Mouse (Mus musculus) ES-E14 (cell line): ENCODE data around the gene Yjefn3. TPM values are rescaled to one million over a fixed set of nuclear protein-coding genes. Genes with fewer than 3 reads are reported as not detected.

Experiments used
- DNase-seq: peaks from one replicate; pipeline ENCODE4 v3.0.0-alpha.2; 2013; ENCODE audit warnings: low read depth, low spot score
- H3K27ac ChIP-seq: 2 replicates; pipeline ENCODE4 v1.5.1; 2012; ENCODE audit warnings: low read depth, mild to moderate bottlenecking, low read length, moderate library complexity, mixed read lengths; ENCODE audit not compliant: poor library complexity, insufficient read depth, severe bottlenecking
- H3K36me3 ChIP-seq: 2 replicates; pipeline ENCODE4 v1.6.1; 2012; ENCODE audit warnings: mild to moderate bottlenecking, low read length, moderate library complexity, mixed read lengths; ENCODE audit not compliant: control insufficient read depth, poor library complexity, insufficient read depth, severe bottlenecking
- H3K4me1 ChIP-seq, 2 experiments: fragments of 150-350 bp in 1 of 2; sonication (generic) in 1 of 2; 2 replicates each; pipeline ENCODE4 v1.6.1; 2012; ENCODE audit warnings: low read length in 2 of 2, mild to moderate bottlenecking in 1 of 2, mixed read lengths in 1 of 2; ENCODE audit not compliant: control insufficient read depth in 2 of 2, insufficient read depth in 2 of 2, poor library complexity in 1 of 2
- H3K4me3 ChIP-seq, 2 experiments: fragments of 150-350 bp in 1 of 2; sonication (generic) in 1 of 2; 2 replicates each; pipeline ENCODE4 v1.5.1; 2012; ENCODE audit warnings: low read length in 2 of 2, low read depth in 1 of 2, mild to moderate bottlenecking in 1 of 2, mixed read lengths in 1 of 2; ENCODE audit not compliant: insufficient read depth in 1 of 2, poor library complexity in 1 of 2, severe bottlenecking in 1 of 2
- H3K9ac ChIP-seq: 2 replicates; pipeline ENCODE4 v1.6.1; 2012; ENCODE audit warnings: low read depth, mild to moderate bottlenecking, low read length, mixed read lengths; ENCODE audit not compliant: poor library complexity, insufficient read depth, severe bottlenecking
- H3K9me3 ChIP-seq: fragments of 150-350 bp; sonication (generic); 2 replicates; pipeline ENCODE4 v1.6.1; 2012; ENCODE audit warnings: low read depth, mild to moderate bottlenecking, low read length; ENCODE audit not compliant: control insufficient read depth, insufficient read depth
- CHD2 ChIP-seq: IDR thresholded peaks from 2 replicates; pipeline ENCODE4 v1.6.1; 2014; ENCODE audit warnings: mild to moderate bottlenecking, low read depth, low read length, inconsistent platforms
- HCFC1 ChIP-seq: IDR thresholded peaks from 2 replicates; pipeline ENCODE4 v1.6.1; 2012; ENCODE audit warnings: low read length, inconsistent platforms, borderline replicate concordance; ENCODE audit not compliant: insufficient read depth
- MAFK ChIP-seq: IDR thresholded peaks from 2 replicates; pipeline ENCODE4 v1.6.1; 2014; ENCODE audit warnings: mild to moderate bottlenecking, low read depth, low read length, inconsistent platforms; ENCODE audit not compliant: insufficient read depth
- ZC3H11A ChIP-seq: IDR thresholded peaks from 2 replicates; pipeline ENCODE4 v1.6.1; 2012; ENCODE audit warnings: low read depth, mild to moderate bottlenecking, inconsistent platforms, low read length, borderline replicate concordance
- ZNF384 ChIP-seq: IDR thresholded peaks from 2 replicates; pipeline ENCODE4 v1.6.1; 2012; ENCODE audit warnings: low read depth, low read length, inconsistent platforms
- in situ Hi-C, 2 experiments: fragments of 600-800 bp; cut with MboI; formaldehyde crosslinking; loops; one replicate each; pipeline ENCODE4 v1.15.1; 2025; ENCODE audit warnings: low sequenced_read_pairs in 2 of 2, inconsistent platforms in 1 of 2; ENCODE audit not compliant: unreplicated experiment in 2 of 2
- total RNA-seq: library from RNA; depleted of rRNA; stranded (reverse); fragments of 300-350 nt; gene quantifications from 2 replicates; pipeline ENCODE4 v1.2.3, GENCODE M21; 2012

Yjefn3 gene
- total RNA-seq, 1 experiment, result 7.0 TPM

DNA sequence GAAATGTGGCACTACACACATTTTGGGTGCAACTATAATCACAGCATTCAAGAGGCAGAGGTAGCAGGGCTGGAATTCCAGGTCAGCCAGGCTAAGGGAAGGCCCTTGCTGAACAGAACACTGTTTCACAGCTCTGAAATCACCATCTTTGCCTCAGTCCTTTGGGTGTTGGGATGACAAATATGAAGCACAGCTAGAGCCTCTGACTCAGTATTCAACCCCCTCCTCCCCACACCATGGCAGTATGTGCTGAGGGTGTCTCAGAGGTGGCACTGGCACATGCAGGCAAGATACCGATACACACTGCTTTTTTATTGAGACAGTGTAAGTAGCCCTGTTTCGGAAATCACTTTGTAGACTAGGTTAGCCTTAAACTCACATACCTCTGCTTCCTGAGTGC is 3.7 kb upstream of the Yjefn3 start:
- H3K36me3 ChIP-seq, result peaks cover 32% of the 10 kb centered on the region
- no peak overlapping the region for H3K27ac ChIP-seq
- H3K4me1 ChIP-seq, result peaks cover 0 to 14% of the 10 kb centered on the region in 2 experiments; a peak in 2 of 4 replicates
- DNase-seq, result no peak
- TF ChIP-seq ZC3H11A (no peak), CHD2 (no peak), HCFC1 (no peak), ZNF384 (no peak), MAFK (no peak)
- H3K4me3 ChIP-seq, result no peak overlapping the region
- H3K9ac ChIP-seq, result no peak overlapping the region
- no peaks in the 10 kb centered on the region for H3K9me3 ChIP-seq
- in situ Hi-C loops, result no loop called here

DNA sequence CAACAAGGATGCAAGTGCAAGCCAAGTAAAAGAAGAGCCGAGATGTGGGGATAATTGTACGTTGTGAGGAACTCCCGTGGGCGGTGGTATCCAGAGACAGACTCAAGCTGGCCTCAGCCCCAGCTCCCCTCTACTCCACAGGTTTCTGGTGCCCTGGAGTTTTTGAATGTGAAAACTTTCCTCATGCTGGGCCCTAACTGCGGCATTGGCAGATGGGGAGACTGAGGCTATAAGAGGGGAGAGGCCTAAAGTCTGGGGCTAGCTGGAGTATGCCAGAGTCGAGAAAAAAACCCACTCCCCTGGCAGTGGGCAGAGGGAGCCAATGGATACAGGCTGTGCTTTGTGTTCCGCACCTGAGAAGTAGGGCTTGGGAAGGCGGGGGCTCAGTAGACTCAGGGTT is 1.6 kb upstream of the Yjefn3 start:
- H3K9ac ChIP-seq, result peak overlapping the region; percentile 76; the same call in 1 of the 2 replicates
- H3K4me1 ChIP-seq, result peaks cover 0 to 15% of the 10 kb centered on the region in 2 experiments; a peak in 2 of 4 replicates
- H3K9me3 ChIP-seq, result no peaks in the 10 kb centered on the region
- H3K36me3 ChIP-seq, result peaks cover 12% of the 10 kb centered on the region
- no peak overlapping the region for H3K4me3 ChIP-seq
- in situ Hi-C loops, result no loop called here
- DNase-seq, result no peak
- no peak overlapping the region for H3K27ac ChIP-seq
- no peak for TF ChIP-seq ZC3H11A
- no peak for TF ChIP-seq HCFC1
- no peak for TF ChIP-seq ZNF384
- TF ChIP-seq MAFK, result no peak

- peak; percentile 100 for DNase-seq
- Histone ChIP-seq H3K36me3 (peaks cover 4% of the 10 kb centered on the region), H3K4me3 (peak overlapping the region; percentile 65 to 67), H3K9ac (peak overlapping the region; percentile 92), H3K9me3 (no peaks in the 10 kb centered on the region), H3K4me1 (peaks cover 0 to 15% of the 10 kb centered on the region in 2 experiments; a peak in 2 of 4 replicates), H3K27ac (peak overlapping the region; percentile 64)
- in situ Hi-C loops, result no loop called here
- TF ChIP-seq ZNF384 (no peak), HCFC1 (no peak), ZC3H11A (no peak), MAFK (no peak), CHD2 (no peak)
Measured at GRCm38 (mm10) chr8:69903063-69903542, 591 bp upstream of the Yjefn3 start.

DNA sequence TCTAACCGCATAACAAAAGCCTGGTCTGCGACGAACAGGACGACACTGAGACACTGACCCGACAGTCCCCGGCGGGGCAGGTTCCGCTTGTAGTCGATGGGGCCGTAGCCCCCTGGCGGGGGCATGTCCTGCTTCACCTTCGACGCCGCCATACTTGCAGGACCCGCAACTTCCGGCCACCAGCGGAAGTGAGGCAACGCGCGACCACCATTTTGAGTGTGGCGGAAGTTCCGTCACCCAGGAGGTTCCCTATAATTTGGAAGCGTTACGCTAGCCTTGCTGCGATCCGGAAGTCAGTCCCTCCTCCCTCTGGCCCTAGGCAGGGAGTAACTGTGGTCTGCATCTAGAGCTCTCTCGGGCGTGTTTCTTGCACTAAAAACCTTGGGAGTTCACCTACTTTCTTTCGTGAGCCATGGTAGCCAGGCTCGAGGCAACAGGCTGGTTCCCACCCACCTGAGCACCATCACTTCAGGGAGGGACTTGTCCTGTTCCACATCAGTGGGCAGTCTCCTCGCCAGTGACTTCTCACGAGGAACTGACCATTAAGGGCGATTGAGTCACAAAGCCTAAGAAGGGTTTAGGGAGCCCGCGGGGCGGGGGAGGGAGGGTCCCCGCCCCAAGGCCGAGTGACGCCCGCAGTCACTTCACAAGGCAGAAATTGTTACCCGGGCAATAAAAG is 889 bp downstream of the Yjefn3 start:
- Histone ChIP-seq H3K9me3 (no peaks in the 10 kb centered on the region), H3K27ac (peak overlapping the region; percentile 56), H3K36me3 (peaks cover 10% of the 10 kb centered on the region), H3K4me3 (peak overlapping the region; percentile 72 to 87), H3K9ac (peak overlapping the region; percentile 92), H3K4me1 (peaks cover 0 to 16% of the 10 kb centered on the region in 2 experiments; a peak in 2 of 4 replicates)
- peak; percentile 91 for DNase-seq
- in situ Hi-C loops, result no loop called here
- peak; percentile 97 for TF ChIP-seq HCFC1
- no peak for TF ChIP-seq MAFK
